Mouse (Mus musculus) stomach, embryonic 14.5 days (tissue): ENCODE measurements around the gene Hsd17b1. TPM values are rescaled to one million over a fixed set of nuclear protein-coding genes. Genes with fewer than 3 reads are reported as not detected.
"Not testable (repeated sequence)": the region's sequence is repeated elsewhere in the genome, so short reads cannot be mapped to it uniquely, and the experiment has no call there.

Experiments used
- ATAC-seq: fragments of 200-750 bp; cut with Nextera tagmentation; 2 replicates; pipeline ENCODE4 v1.8.0; 2017; ENCODE audit warnings: low read depth, moderate TSS enrichment; ENCODE audit not compliant: insufficient number of reproducible peaks, insufficient read depth, low FRiP score
- H3K27ac ChIP-seq: fragments of 300-500 bp; sonication (generic); 2 replicates; pipeline ENCODE4 v1.5.1; 2014; ENCODE audit warnings: mild to moderate bottlenecking, low read length, moderate library complexity, mixed read lengths
- H3K27me3 ChIP-seq: fragments of 300-500 bp; sonication (generic); 2 replicates; pipeline ENCODE4 v1.6.1; 2014; ENCODE audit warnings: low read length, control low read depth, mixed read lengths; ENCODE audit not compliant: control insufficient read depth, insufficient read depth
- H3K36me3 ChIP-seq: fragments of 300-500 bp; sonication (generic); 2 replicates; pipeline ENCODE4 v1.6.1; 2014; ENCODE audit warnings: mild to moderate bottlenecking, control low read depth, low read length, moderate library complexity, mixed read lengths; ENCODE audit not compliant: control insufficient read depth, insufficient read depth
- H3K4me1 ChIP-seq: fragments of 300-500 bp; sonication (generic); 2 replicates; pipeline ENCODE4 v1.6.1; 2014; ENCODE audit warnings: low read length, control low read depth, mixed read lengths; ENCODE audit not compliant: control insufficient read depth, insufficient read depth
- H3K4me2 ChIP-seq: fragments of 300-500 bp; sonication (generic); replicated peaks from 2 replicates; pipeline ENCODE4 v1.6.1; 2014; ENCODE audit warnings: low read depth, low read length, control low read depth
- H3K4me3 ChIP-seq: fragments of 300-500 bp; sonication (generic); 2 replicates; pipeline ENCODE4 v1.5.1; 2014; ENCODE audit warnings: low read depth, low read length, control low read depth
- H3K9ac ChIP-seq: fragments of 300-500 bp; sonication (generic); replicated peaks from 2 replicates; pipeline ENCODE4 v1.6.1; 2014; ENCODE audit warnings: low read depth, mild to moderate bottlenecking, control low read depth, low read length, moderate library complexity, mixed read lengths
- H3K9me3 ChIP-seq: fragments of 300-500 bp; sonication (generic); 2 replicates; pipeline ENCODE4 v1.6.1; 2016; ENCODE audit warnings: low read depth, low read length, control low read depth; ENCODE audit not compliant: control insufficient read depth
- WGBS: fragments of 180-500 bp; shearing (Covaris S2); extraction: QIAGEN DNeasy Blood & Tissue Kit; methylation state at CpG from one replicate; pipeline ENCODE4 v1.1.7; 2014; 5-methylcytosine and 5-hydroxymethylcytosine counted together
- polyA plus RNA-seq: library from polyadenylated mRNA; unstranded; fragments of >200 nt; fragmentation: Nextera tagmentation; extraction: Ambion mirVana; gene quantifications from 2 replicates; pipeline ENCODE4 v1.2.1, GENCODE M21; 2014

Hsd17b1 gene
- polyA plus RNA-seq, 1 experiment from 2014 or later: not detected

DNA sequence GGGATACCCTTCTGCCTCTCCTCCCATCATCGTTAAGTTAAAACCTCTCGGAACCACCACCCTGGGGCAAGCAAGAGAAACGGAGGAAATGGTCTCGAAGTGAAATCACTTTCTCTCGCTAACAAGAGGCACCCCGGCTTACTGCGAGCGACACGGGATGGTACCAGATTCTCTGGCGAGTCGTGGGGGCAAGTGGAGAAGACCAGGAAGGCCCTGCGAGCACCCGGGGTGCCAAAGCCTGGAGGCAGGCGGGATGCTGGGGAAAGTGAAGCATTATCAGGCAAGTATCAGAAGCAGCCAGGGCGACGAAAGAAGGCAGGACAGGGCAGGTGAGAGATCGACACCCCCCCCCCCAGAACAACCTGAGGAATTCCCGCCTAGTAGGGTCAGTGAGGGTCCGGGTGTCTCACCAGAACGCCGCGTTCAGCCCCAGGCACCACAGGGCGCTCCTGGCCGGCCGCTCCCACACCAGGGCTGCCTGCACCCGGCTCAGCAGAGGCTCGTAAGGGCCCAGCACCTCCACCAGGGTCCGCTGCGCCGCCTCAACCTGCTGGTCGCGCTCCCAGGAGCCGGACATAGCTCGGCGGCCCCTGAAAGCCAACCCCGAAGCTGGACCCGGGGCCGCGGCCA, 41.0 kb downstream of the Hsd17b1 start:
- Histone ChIP-seq H3K36me3 (peaks cover 3% of the 10 kb centered on the region; the same call in 1 of the 2 replicates), H3K27ac (peak overlapping the region; percentile 80; the same call in 1 of the 2 replicates), H3K4me2 (peak overlapping the region; percentile 80), H3K4me3 (peak overlapping the region; percentile 92), H3K4me1 (peaks cover 18% of the 10 kb centered on the region), H3K9me3 (no peaks in the 10 kb centered on the region), H3K9ac (peak overlapping the region; percentile 89), H3K27me3 (no peaks in the 10 kb centered on the region)
- under 1% methylated on average over 39 of the region's 39 CpGs for WGBS
- ATAC-seq: peak; percentile 70

DNA sequence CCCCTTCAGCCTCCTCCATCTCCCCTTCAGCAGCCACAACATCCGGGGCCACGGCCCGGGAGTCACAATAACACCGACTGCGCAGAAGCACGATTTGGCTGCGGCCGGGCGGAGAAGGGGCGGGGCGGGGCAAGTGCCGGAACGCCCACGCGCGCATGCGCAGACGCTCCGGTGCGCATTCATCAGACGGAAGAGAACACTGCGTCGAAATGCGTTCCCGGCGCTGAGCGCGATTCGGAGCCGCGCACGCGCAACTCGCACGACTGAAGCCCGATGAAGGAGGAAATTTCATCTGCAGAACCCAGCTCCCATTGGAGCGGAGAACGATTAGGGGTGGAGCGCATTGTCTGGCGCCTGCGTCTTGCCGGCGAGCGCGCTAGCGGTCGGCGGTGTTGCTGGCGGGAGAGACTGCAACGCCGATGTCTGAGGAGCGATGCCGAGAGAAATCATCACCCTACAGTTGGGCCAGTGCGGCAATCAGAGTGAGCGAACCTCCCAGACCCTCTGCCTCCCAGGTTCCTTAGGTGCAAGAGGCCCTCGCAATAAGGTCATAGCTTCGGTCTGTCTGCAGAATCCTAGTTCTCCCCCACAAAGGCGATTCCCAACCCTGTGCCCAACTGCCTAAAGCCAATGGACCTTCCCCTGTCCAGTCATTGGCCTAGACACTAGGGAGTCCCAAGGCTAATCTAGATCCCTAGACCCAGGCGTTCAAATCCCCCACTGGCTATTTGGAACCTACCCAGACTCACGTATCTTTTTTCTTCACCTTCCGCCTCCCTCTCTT, 41.7 kb downstream of the Hsd17b1 start, which contains the start of the genes Retreg3 and Tubg1:
TSS of gene Retreg3 (minus strand) at position 133 of the 784 bp plus-strand sequence.
TSS of gene Tubg1 (plus strand) at position 178 of the 784 bp plus-strand sequence.
- peak within 1 kb of the TSS; percentile 86 for H3K27ac ChIP-seq
- H3K4me2 ChIP-seq: peak within 1 kb of the TSS; percentile 96
- peak; percentile 97 for ATAC-seq
- H3K9ac ChIP-seq: peak within 1 kb of the TSS; percentile 89
- H3K4me3 ChIP-seq: peak within 1 kb of the TSS; percentile 92
- H3K27me3 ChIP-seq: no peaks in the 10 kb centered on the region
- no peaks in the 10 kb centered on the region for H3K9me3 ChIP-seq
- H3K4me1 ChIP-seq: peaks cover 18% of the 10 kb centered on the region
- WGBS: under 1% methylated on average over 61 of the region's 61 CpGs
- H3K36me3 ChIP-seq: peaks cover 3% of the 10 kb centered on the region; the same call in 1 of the 2 replicates

DNA sequence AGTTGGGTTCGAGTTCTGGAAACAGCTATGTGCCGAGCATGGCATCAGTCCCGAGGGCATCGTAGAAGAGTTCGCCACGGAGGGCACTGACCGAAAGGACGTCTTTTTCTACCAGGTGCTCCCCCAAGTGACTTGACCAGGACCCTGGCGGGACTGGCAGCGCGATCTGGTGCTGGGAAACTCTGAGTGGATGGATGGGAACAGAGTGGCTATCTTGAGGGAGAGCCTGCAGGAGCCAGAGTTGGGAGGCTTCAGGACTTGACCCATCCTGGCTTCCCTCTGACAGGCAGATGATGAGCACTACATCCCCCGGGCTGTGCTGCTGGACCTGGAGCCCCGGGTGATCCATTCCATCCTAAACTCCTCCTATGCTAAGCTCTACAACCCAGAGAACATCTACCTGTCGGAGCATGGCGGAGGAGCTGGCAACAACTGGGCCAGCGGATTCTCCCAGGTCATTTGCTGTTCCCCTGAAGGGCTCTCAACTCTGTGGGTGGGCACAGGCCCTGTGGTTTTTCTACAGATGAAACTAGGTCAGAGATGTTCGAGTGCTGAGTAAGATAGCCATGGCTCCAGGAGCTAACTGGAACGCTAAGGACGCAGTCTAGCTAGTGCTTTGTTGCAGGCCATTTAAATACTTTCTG, 42.5 kb downstream of the Hsd17b1 start:
- peaks cover 3% of the 10 kb centered on the region; the same call in 1 of the 2 replicates for H3K36me3 ChIP-seq
- no peak for ATAC-seq
- 20% methylated on average over 19 of the region's 19 CpGs for WGBS
- H3K27me3 ChIP-seq: no peaks in the 10 kb centered on the region
- peak overlapping the region; percentile 63 for H3K9ac ChIP-seq
- peak overlapping the region; percentile 92 for H3K4me3 ChIP-seq
- peaks cover 18% of the 10 kb centered on the region for H3K4me1 ChIP-seq
- H3K27ac ChIP-seq: peak overlapping the region; percentile 86
- H3K4me2 ChIP-seq: peak overlapping the region; percentile 96
- H3K9me3 ChIP-seq: no peaks in the 10 kb centered on the region

DNA sequence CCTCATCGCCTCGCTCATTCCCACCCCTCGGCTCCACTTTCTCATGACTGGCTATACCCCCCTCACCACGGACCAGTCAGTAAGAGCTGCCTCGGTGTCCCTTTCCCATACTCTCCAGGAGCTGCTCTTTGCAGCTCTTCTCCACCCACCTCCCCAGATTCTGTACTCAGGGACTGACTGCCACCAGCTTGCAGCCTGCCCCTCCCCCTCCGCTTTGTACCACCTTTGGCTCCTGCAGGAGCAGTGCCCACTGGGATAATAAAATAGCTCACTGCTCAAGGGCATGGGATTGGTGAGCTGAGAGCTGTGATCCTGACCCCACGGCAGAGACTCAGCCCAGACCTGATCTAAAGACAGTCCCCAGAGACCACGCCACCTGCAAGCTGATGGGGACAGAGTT, 46.3 kb downstream of the Hsd17b1 start:
- ATAC-seq, H3K4me2 ChIP-seq, H3K27me3 ChIP-seq, H3K27ac ChIP-seq, H3K4me3 ChIP-seq, H3K9ac ChIP-seq, H3K9me3 ChIP-seq, H3K4me1 ChIP-seq: not testable (repeated sequence)
- peaks cover 12% of the 10 kb centered on the region; the same call in 1 of the 2 replicates for H3K36me3 ChIP-seq
- 92% methylated on average over 8 of the region's 8 CpGs for WGBS

DNA sequence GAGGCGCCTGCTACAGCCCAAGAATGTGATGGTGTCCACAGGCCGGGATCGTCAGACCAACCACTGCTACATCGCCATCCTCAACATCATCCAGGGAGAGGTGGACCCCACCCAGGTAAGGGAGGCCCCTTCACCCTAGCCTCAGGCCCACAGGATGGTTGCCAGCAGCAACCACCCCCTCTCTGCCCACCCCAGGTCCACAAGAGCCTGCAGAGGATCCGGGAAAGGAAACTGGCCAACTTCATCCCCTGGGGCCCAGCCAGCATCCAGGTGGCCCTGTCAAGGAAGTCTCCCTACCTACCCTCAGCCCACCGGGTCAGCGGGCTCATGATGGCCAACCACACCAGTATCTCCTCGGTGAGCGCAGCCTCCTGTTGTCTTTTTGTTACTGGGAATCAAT, 46.8 kb downstream of the Hsd17b1 start:
- 94% methylated on average over 7 of the region's 9 CpGs for WGBS
- not testable (repeated sequence) for ATAC-seq
- peaks cover 12% of the 10 kb centered on the region; the same call in 1 of the 2 replicates for H3K36me3 ChIP-seq

DNA sequence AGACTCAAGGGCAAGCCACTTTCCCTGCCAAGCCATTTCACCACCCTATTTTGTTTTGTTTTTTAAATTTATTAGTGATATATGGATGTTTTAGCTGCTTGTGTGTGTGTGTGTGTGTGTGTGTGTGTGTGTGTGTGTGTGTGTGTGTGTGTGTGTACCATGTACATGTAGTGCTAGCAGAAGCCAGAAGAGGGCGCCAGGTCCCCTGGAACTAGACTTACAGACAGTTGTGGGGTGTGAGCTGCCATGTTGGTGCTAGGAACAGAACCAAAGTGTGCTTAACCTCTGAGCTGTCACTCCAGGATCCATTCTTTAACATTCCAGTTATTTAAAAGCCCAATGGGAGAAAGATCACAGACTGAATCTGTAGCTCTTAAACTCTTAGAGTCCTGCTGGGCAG, 48.9 kb downstream of the Hsd17b1 start:
- Histone ChIP-seq H3K9me3 (no peaks in the 10 kb centered on the region), H3K4me3 (no peak overlapping the region), H3K4me1 (peaks cover 5% of the 10 kb centered on the region; the same call in 1 of the 2 replicates), H3K36me3 (peaks cover 12% of the 10 kb centered on the region; the same call in 1 of the 2 replicates), H3K27me3 (no peaks in the 10 kb centered on the region), H3K4me2 (no peak overlapping the region), H3K27ac (no peak overlapping the region), H3K9ac (no peak overlapping the region)
- ATAC-seq: no peak
- WGBS: 63% methylated on average over 1 of the region's 1 CpGs

More for the DNA sequence above, 46.8 kb downstream of the Hsd17b1 start:
- H3K4me3 ChIP-seq, H3K4me2 ChIP-seq, H3K27me3 ChIP-seq, H3K9ac ChIP-seq, H3K9me3 ChIP-seq, H3K4me1 ChIP-seq, H3K27ac ChIP-seq: not testable (repeated sequence)

DNA sequence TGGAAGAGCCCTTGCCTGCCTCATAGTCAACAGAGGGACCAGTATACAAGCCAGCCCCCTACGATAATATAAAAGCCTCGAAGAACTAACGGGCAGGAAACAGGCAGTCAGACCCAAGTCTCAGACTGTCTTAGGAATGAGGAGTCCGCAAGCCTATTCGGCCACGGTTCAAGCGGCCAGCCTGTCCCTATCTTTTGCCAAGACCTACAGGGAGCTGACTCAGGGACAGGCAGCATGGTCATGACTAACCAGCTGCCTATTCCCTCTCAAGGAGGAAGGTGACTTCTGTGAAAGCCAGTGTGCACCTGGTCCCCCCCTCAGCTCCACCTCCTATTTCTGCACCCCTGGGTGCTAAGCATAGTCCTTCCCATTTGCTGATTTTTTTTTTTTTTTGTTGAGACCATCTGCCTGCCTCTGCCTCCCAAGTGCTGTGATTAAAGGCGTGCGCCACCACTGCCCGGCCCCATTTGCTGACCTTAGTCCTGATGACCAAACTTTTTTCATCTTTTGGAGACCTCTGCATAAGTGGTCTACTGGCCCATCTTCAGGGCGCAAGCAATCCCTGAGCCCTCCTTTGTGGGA, 50.9 kb downstream of the Hsd17b1 start:
- Histone ChIP-seq H3K9ac (no peak overlapping the region), H3K27ac (no peak overlapping the region), H3K4me1 (peaks cover 5% of the 10 kb centered on the region; the same call in 1 of the 2 replicates), H3K4me2 (no peak overlapping the region), H3K9me3 (no peaks in the 10 kb centered on the region), H3K36me3 (peaks cover 9% of the 10 kb centered on the region; the same call in 1 of the 2 replicates), H3K4me3 (no peak overlapping the region), H3K27me3 (no peaks in the 10 kb centered on the region)
- WGBS: 90% methylated on average over 11 of the region's 11 CpGs
- ATAC-seq: no peak
